Mouse (Mus musculus): ENCODE results near the gene Mpv17. TPM values are rescaled to one million over a fixed set of nuclear protein-coding genes. Genes with fewer than 3 reads are reported as not detected.

Gene Mpv17
- polyA plus RNA-seq, 1 experiment from 2014 or later: 54.6 TPM

DNA sequence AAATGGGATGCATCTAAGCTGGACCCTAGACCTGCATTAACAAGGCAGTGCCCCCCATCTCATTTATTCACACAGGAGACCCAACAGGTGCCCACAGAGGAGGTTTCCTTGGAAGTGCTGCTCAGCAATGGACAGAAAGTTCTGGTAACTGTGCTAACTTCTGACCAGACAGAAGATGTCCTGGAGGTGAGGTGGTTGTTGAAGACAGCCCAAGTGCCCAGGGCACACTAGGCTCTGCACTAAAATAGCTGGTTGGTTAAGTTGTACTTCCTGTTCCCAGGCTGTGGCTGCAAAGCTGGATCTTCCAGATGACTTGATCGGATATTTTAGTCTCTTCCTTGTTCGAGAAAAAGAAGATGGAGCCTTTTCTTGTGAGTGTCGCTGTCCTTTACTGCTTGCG lies 41.6 kb upstream of the Mpv17 start:
- H3K4me1 ChIP-seq: peaks cover 29% of the 10 kb centered on the region
- no peak overlapping the region for H3K4me3 ChIP-seq
- no peak overlapping the region for H3K27ac ChIP-seq (replicated peaks)
- peaks cover 72% of the 10 kb centered on the region for H3K36me3 ChIP-seq
- no peak for ATAC-seq (replicated peaks)
- no peak overlapping the region for H3K4me2 ChIP-seq (replicated peaks)
- WGBS: 93% methylated on average over 4 of the region's 4 CpGs
- H3K27me3 ChIP-seq: no peaks in the 10 kb centered on the region
- H3K9ac ChIP-seq (replicated peaks): no peak overlapping the region
- H3K9me3 ChIP-seq: 0 out of 2 replicates have a peak, but pooled peaks cover 5% of the 10 kb centered on the region

DNA sequence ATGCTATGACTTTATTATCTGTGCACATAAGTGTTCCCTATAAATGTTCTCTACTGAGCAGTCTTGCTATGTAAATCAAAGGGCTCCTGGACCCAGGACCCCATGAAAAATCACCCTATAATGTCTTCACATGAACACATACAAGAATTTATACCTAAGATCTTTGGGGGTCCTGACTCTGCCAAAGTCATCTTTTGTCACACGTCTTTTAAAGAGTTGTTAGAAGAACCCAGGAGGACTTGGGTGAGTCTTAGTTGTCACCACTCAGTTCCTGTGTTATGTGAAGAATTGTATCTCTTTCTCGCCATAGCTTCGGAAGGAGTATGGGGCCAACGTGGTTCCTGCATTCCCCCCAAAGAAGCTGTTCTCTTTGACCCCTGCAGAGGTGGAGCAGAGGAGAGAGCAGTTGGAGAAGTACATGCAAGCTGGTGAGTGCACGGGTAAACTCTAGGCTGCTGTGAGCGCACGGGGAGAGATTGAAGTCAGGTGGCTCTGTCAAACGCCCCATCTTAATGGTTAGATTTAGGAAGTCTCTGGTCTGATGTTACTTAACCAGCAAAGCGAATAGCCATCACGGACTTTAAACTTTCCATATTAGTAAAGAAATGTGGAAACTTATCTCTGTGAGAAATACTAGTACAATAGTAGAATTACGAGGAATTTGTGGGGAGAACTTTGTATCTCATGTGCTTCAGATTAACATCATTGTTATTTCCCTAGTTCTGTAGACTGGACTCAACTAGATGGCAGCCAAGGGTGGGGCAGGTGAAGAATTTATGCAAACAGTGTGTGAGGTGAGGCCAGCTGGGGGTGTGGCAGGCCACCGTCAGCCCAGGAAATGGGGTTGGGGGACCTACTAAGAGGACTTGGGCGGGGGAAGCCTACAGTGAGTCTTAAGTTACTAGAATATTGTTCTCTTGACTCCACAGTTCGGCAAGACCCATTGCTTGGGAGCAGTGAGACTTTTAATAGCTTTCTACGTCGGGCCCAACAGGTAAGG lies 40.7 kb upstream of the Mpv17 start:
- Histone ChIP-seq H3K36me3 (peaks cover 72% of the 10 kb centered on the region), H3K4me3 (peak overlapping the region; percentile 76; the same call in 1 of the 2 replicates), H3K27ac (replicated peaks) (no peak overlapping the region), H3K27me3 (no peaks in the 10 kb centered on the region), H3K4me1 (peaks cover 24% of the 10 kb centered on the region), H3K9ac (replicated peaks) (peak overlapping the region; percentile 84; the same call in 1 of the 2 replicates), H3K4me2 (replicated peaks) (peak overlapping the region; percentile 63), H3K9me3 (no peaks in the 10 kb centered on the region)
- WGBS: 93% methylated on average over 16 of the region's 16 CpGs
- ATAC-seq (replicated peaks): no peak

DNA sequence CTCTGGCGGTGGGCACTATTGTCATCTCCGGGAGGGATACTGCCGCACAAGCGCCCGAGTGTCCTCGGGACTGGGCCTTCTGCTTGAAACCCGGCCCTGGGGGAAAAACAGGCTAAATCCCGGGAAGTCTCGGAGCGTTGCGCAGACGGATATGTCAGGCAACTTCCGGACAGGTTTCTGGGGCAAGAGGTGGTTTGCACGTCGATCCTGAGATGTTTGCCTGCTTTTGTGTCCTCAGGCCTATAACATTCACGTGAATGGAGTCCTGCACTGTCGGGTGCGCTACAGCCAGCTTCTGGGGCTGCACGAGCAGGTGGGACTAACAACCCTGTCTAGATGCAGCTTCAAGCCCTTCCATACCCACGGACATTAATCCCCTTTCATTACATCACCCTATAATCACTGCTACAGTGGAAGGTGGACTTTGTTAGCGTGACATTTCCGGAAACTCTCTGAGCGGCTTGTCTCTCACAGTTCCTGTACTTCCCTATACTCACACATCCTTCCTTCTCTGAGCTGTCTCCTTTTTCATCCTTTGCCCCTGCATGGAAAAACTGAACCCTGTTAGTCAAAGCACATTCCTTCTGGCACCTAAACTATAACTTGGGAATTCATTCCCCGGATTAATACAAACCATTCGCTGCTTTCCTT lies 39.7 kb upstream of the Mpv17 start:
- 12% methylated on average over 25 of the region's 25 CpGs for WGBS
- no peaks in the 10 kb centered on the region for H3K9me3 ChIP-seq
- H3K4me1 ChIP-seq: peaks cover 24% of the 10 kb centered on the region
- no peaks in the 10 kb centered on the region for H3K27me3 ChIP-seq
- H3K36me3 ChIP-seq: peaks cover 69% of the 10 kb centered on the region
- peak overlapping the region; percentile 76 for H3K4me3 ChIP-seq
- no peak for ATAC-seq (replicated peaks)
- H3K9ac ChIP-seq (replicated peaks): peak overlapping the region; percentile 84
- peak overlapping the region; percentile 81 for H3K27ac ChIP-seq (replicated peaks)
- H3K4me2 ChIP-seq (replicated peaks): peak overlapping the region; percentile 63

DNA sequence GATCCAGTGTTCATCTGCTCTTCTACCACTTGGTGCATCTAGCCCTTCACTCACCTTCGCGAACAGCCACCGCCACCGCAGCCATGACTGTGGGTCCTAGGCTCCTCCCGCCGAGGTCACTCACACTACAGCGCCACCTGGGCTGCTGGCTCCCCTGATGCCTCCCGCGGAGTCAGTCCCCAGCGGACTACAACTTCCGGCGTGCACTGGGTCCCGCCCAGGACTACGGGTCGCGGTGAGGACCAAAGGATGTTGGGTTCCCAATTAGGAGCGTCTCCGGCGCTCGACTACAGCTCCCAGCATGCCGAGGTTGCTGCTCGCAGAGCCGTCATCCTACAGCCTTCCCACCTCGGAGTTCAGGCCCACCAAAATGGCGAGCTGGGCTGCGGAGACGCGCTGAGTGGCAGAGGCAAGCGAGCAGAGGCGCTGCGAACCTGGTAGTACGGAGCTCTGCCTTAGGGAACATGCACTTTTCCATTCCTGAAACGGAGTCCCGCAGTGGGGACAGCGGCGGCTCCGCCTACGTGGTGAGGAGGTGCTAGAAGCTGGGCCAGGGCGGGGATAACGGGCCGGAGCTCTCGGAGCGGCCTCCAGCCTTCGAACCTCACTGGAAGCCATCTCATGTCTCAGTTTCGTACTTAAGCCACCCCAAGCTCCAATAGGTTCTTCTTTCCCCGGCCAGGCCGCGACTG lies 39.0 kb upstream of the Mpv17 start, which contains the start of the genes Snx17 and Eif2b4:
Gene Snx17, plus strand, starts transcription at position 289 of the 692 bp plus-strand sequence.
Gene Eif2b4, minus strand, starts transcription at position 492 of the 692 bp plus-strand sequence.
- H3K36me3 ChIP-seq: peaks cover 69% of the 10 kb centered on the region
- WGBS: under 1% methylated on average over 48 of the region's 48 CpGs
- peak within 1 kb of the TSS; percentile 63 for H3K4me2 ChIP-seq (replicated peaks)
- H3K27me3 ChIP-seq: no peaks in the 10 kb centered on the region
- H3K9me3 ChIP-seq: no peaks in the 10 kb centered on the region
- H3K4me1 ChIP-seq: peaks cover 24% of the 10 kb centered on the region
- peak; percentile 98 for ATAC-seq (replicated peaks)
- H3K9ac ChIP-seq (replicated peaks): peak within 1 kb of the TSS; percentile 87
- peak within 1 kb of the TSS; percentile 76 for H3K4me3 ChIP-seq
- peak within 1 kb of the TSS; percentile 81 for H3K27ac ChIP-seq (replicated peaks)

DNA sequence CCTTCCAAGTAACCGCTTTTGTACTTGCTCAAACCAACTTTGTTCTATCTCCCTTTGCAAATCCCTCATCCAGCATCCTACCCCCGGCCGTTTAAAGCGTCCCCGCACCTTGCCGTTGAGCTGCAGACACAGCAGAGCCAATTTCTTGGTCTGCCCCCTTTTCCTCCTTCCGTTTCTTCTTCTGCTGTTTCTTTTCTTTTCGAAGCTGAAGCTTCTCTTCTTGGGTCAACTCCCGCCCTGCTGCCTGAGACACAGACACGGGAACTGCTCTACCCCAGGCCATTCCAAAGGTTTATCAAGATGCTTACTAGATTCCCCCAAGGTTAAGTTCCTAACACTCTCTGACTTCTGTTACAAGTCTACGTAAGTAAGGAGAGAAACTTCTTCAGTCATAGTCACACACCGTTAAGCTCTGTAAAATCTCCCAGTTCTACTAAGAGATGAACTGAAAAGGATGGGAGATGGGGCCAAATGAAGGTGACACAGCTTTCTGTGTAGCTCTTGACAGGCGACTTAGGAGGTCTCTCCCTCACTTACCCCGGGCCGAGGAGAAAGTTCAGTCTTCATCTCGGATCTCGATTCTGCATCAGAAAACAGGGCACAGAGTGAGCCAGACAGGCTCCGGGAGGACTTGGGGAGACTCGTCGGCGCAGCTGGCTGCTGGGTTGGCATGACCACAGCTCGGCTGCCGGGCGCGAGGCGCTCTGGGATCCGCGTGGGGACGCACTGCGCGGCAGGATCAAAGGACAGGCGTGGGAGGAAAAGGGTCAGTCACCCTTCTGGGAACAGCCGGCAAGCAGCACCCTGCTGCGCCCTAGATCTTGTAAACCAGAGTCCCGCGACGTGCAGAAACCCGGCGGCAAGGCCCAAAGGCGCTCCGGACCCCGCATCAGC lies 38.2 kb upstream of the Mpv17 start:
- Histone ChIP-seq H3K4me1 (peaks cover 24% of the 10 kb centered on the region), H3K4me2 (replicated peaks) (peak overlapping the region; percentile 63), H3K9ac (replicated peaks) (peak overlapping the region; percentile 87), H3K27me3 (no peaks in the 10 kb centered on the region), H3K4me3 (peak overlapping the region; percentile 76), H3K36me3 (peaks cover 69% of the 10 kb centered on the region), H3K27ac (replicated peaks) (peak overlapping the region; percentile 81), H3K9me3 (no peaks in the 10 kb centered on the region)
- peak; percentile 59 for ATAC-seq (replicated peaks)
- WGBS: 15% methylated on average over 42 of the region's 42 CpGs

DNA sequence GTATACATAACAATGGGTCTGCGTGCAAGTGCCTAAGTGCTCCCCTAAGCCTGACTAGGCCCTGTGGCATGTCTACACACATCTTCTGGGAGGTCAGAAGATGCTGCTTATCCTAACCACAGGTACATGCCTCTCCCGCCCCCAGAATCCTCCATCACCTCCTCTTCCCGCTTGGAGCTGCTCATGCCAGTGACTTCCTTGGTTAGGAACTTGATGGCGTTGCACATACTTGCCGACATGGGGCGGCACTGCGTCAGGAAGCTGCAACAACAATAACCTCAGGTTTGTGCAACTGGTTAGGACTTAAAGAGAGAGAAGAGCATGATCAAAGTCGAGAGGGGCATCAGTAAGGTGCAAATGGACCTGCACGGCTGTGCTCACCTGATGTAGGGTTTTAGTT lies 36.1 kb upstream of the Mpv17 start:
- no peaks in the 10 kb centered on the region for H3K9me3 ChIP-seq
- peaks cover 55% of the 10 kb centered on the region for H3K36me3 ChIP-seq
- H3K9ac ChIP-seq (replicated peaks): no peak overlapping the region
- ATAC-seq (replicated peaks): no peak
- H3K4me1 ChIP-seq: peaks cover 24% of the 10 kb centered on the region
- no peak overlapping the region for H3K4me2 ChIP-seq (replicated peaks)
- H3K27me3 ChIP-seq: no peaks in the 10 kb centered on the region
- 87% methylated on average over 9 of the region's 9 CpGs for WGBS
- H3K4me3 ChIP-seq: no peak overlapping the region
- no peak overlapping the region for H3K27ac ChIP-seq (replicated peaks)

DNA sequence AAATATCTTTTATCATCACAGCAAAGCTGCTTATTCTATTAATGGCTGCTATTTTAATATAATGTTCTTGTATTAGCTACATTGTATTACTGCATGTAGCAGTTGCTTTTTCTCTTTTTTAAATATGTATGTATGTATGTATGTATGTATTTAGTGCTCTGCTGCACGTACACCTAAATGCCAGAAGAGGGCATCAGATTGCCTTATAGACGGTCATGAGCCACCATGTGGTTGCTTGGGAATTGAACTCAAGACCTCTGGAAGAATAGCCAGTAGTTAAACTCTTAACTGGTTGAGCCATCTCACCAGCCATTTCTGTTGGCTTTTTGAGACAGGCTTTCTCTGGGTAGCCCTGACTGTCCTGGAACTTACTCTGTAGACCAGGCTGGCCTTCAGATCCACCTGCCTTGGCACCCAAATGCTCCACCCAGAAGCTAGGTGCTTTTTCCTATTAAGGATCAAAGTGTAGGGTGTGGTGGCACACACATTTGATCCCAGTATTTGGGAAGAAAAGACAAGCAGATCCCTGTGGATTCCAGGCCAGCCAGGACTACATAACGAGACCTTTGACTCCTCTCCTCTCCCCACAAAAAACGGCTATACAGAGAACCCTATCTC lies 34.3 kb upstream of the Mpv17 start:
- H3K27ac ChIP-seq (replicated peaks): no peak overlapping the region
- H3K9ac ChIP-seq (replicated peaks): no peak overlapping the region
- no peak overlapping the region for H3K4me2 ChIP-seq (replicated peaks)
- H3K4me1 ChIP-seq: peaks cover 11% of the 10 kb centered on the region
- WGBS: 69% methylated on average over 4 of the region's 4 CpGs
- no peaks in the 10 kb centered on the region for H3K9me3 ChIP-seq
- H3K4me3 ChIP-seq: no peak overlapping the region
- no peak for ATAC-seq (replicated peaks)
- peaks cover 44% of the 10 kb centered on the region for H3K36me3 ChIP-seq
- no peaks in the 10 kb centered on the region for H3K27me3 ChIP-seq

DNA sequence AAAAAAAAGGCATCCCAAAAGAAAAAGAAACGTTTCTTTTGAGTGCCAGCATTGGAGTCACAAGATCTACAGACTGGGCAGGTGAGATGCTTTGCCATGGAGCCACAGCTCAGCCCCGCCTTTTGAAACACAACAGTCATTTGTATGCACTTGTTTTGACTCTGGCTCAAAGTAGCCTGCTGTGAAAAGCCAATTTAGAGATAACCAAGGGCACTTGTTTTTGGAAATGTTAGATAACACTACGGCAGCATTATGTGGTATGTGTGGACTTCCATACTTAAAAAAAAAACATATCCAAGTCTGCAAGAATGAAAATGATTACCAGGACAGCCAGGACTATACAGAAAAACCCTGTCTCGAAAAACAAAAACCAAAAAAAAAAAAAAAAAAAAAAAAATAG lies 29.6 kb upstream of the Mpv17 start:
- H3K27me3 ChIP-seq: no peaks in the 10 kb centered on the region
- no peak for ATAC-seq (replicated peaks)
- no peak overlapping the region for H3K9ac ChIP-seq (replicated peaks)
- WGBS: 69% methylated on average over 4 of the region's 4 CpGs
- no peaks in the 10 kb centered on the region for H3K9me3 ChIP-seq
- H3K4me3 ChIP-seq: no peak overlapping the region
- peaks cover 20% of the 10 kb centered on the region for H3K36me3 ChIP-seq
- peaks cover 10% of the 10 kb centered on the region for H3K4me1 ChIP-seq
- H3K4me2 ChIP-seq (replicated peaks): no peak overlapping the region
- no peak overlapping the region for H3K27ac ChIP-seq (replicated peaks)

DNA sequence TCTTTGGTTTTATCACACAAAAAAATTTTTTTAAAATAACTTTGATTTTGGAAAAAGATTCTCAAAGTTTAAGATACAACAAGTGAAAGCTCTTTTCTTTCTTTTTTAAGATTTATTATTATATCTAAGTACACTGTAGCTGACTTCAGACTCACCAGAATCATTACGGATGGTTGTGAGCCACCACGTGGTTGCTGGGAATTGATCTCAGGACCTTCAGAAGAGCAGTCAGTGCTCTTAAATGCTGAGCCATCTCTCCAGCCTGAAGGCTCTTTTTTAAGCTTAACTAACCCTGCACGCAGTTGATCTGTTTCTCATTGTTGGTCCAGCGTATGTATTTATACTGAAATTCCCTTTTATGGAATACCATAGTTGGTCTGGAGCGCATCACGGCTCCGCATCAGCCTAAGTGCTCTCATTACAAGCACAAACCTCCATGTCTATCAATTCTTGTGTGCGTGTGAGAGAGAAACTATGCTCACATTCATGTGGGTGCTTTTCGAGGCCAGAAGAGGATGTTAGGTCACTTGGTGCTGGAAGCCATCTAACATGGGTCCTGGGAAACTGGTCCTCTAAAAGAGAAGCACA lies 27.2 kb upstream of the Mpv17 start:
- H3K9me3 ChIP-seq: no peaks in the 10 kb centered on the region

DNA sequence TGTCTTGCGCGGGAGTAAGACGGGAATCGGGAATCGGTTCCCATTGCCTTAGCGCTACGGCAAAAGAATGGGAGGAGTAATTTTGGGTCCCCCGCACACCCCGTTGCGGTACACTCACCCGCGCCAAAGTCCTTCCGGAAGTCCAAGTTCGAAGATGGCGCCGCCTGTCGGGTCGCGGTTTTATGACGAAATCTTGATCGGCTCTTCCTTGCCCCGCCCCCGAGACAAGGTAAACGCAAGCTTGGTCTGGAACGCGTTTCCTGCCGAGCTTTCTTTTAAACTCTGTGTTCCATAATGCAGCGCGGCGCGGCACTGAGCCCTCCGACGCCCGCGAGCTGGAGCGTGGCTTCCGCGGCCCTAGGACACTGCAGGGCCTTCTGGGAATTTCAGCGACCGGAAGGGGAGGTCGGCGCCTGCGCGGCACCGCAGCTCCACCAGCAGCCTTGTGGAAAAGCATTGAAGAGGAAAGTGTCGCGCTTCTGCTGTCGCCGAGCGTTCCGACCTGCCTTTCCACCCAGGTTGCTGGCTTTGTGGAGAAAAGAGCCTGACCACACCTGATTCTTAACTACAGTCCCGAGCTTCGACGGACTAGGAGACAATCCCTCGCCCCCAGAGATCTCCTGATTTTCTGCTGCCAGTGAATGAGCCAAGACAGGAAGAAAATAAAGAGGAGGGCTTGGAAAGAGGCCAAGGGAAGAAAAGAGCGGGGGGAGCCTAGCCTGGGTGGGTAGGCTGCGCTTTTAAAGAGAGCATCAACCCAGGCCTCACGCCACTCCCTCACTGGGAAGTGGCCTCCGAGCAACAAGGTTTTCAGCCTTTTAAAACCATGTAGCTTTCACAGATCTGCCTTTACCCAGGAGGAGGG lies 25.9 kb upstream of the Mpv17 start, which contains the start of the genes Gm29609 and Gtf3c2:
Gene Gm29609, minus strand, starts transcription at position 146 of the 865 bp plus-strand sequence.
Gene Gtf3c2, minus strand, starts transcription at position 379 of the 865 bp plus-strand sequence.
- WGBS: under 1% methylated on average over 59 of the region's 59 CpGs

More for the DNA sequence above, 27.2 kb upstream of the Mpv17 start:
- no peak for ATAC-seq (replicated peaks)
- Histone ChIP-seq H3K4me1 (peaks cover 22% of the 10 kb centered on the region), H3K27ac (replicated peaks) (no peak overlapping the region), H3K27me3 (no peaks in the 10 kb centered on the region), H3K4me3 (no peak overlapping the region), H3K4me2 (replicated peaks) (no peak overlapping the region), H3K36me3 (no peaks in the 10 kb centered on the region), H3K9ac (replicated peaks) (no peak overlapping the region)
- 94% methylated on average over 9 of the region's 9 CpGs for WGBS

More for the DNA sequence above, 25.9 kb upstream of the Mpv17 start, which contains the start of the genes Gm29609 and Gtf3c2:
- Histone ChIP-seq H3K27ac (replicated peaks) (peak within 1 kb of the TSS; percentile 99), H3K9ac (replicated peaks) (peak within 1 kb of the TSS; percentile 82), H3K27me3 (no peaks in the 10 kb centered on the region), H3K4me3 (peak within 1 kb of the TSS; percentile 92), H3K4me1 (peaks cover 22% of the 10 kb centered on the region), H3K4me2 (replicated peaks) (peak within 1 kb of the TSS; percentile 98), H3K36me3 (no peaks in the 10 kb centered on the region; the same call in 1 of the 2 replicates), H3K9me3 (no peaks in the 10 kb centered on the region)
- ATAC-seq (replicated peaks): peak; percentile 99
